Mouse (Mus musculus) layer of hippocampus, adult 2 months (tissue): ENCODE data around the gene Brdt. TPM values are rescaled to one million over a fixed set of nuclear protein-coding genes. Genes with fewer than 3 reads are reported as not detected.
A peak's percentile ranks its signal among the peaks of the same experiment; 100 is the strongest.

Source experiments
- DNase-seq, 2 experiments: peaks; one replicate each; pipeline ENCODE4 v3.0.0; 2022; ENCODE audit warnings: low spot score in 2 of 2
- H3K27ac ChIP-seq: fragments of 200-600 bp; 2 replicates; pipeline ENCODE4 v1.8.1; 2022
- H3K4me3 ChIP-seq: fragments of 200-600 bp; 2 replicates; pipeline ENCODE4 v1.8.1; 2022; ENCODE audit warnings: mild to moderate bottlenecking
- CTCF ChIP-seq: fragments of 200-600 bp; conservative IDR thresholded peaks from 2 replicates; pipeline ENCODE4 v1.8.1; 2022; ENCODE audit warnings: antibody characterized with exemption, mild to moderate bottlenecking, moderate library complexity
- total RNA-seq, 2 experiments: library from RNA; stranded (reverse); gene quantifications; 2 replicates each; pipeline ENCODE4 v1.2.3; 2021

Gene Brdt
- total RNA-seq, 2 experiments from 2014 or later, result 16.2 to 17.3 TPM

DNA sequence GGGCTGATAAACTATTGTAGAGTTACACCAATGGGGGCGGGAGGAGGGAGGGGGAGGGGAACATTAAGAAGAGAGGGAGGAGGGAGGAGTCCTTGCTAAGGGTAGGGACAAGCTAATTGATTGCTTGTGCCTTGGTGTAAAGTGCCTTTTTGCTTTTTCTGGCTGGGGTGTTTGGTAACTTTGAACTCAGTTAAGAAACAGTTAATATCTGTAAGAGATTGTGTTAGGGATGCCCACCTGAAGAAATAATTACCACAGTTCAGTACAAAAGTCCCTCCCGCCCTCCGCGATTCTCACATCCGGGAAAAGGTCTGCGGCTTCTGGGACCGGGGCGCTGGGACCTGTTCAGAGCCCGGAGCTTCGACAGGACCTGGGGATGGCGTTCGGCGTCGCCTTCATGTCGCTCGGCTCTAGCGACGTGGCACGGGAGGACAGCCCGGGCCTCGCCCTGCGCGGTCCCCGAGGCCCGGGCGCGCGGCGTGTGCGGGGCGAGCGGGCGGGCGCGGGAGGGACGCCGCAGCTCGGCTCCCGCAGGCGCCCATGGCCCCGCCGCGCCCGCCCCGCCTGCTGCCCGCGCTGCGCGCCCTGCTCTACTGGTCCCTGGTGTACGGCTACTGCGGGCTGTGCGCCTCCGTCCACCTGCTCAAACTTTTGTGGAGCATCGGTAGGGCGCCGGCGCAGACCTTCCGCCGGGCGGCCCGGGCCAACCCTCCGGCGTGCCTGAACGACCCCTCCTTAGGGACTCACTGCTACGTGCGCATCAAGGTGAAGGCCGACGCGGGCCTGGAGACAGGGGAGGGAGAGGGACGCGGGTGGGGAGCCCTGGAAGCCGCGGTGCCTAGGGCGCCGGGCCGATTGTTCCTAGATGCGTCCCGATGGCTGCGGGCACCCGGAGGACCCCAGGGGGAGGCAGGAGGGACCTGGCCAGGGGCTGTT, 72.3 kb downstream of the Brdt start:
- Histone ChIP-seq H3K27ac (peak overlapping the region; percentile 99), H3K4me3 (peak overlapping the region; percentile 76)
- no peak for DNase-seq
- TF ChIP-seq CTCF, result no peak

DNA sequence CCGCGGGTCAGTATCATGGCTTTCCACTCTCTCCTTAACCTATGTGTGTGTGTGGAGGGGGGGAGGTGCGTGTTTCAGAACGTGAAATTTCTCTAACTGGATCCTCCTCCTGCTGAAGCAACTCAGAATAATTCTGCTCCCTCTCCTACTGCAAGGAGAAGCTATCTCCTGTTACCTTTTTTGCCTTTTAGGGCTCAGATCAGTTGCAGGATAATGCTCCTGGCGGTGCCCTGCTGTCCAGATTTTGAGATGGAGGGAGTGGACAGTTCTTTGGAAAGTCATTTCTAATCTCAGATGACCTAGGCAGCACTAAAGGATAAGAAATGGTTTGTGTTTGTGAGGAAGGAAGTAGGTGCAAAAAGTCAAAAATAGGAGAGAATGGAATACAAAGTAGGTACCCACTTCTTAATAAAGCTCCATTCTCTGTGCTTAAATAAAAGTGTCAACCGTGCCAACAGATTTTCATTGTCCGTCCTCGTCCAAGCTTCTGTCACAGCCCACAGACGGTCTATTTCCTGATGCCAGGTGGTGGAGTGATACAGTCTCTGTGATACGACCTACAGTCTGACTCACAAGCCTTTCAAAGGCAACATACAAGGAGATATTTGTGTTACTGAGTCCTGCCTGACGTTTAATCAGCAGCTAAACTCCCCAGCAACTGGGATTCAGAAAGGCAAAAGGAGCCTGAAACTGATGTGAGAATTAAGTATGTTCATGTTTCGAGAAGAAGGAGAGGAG, 73.2 kb downstream of the Brdt start:
- DNase-seq, result peak; percentile 55 to 66
- no peak for TF ChIP-seq CTCF
- Histone ChIP-seq H3K27ac (peak overlapping the region; percentile 99), H3K4me3 (peak overlapping the region; percentile 76)

DNA sequence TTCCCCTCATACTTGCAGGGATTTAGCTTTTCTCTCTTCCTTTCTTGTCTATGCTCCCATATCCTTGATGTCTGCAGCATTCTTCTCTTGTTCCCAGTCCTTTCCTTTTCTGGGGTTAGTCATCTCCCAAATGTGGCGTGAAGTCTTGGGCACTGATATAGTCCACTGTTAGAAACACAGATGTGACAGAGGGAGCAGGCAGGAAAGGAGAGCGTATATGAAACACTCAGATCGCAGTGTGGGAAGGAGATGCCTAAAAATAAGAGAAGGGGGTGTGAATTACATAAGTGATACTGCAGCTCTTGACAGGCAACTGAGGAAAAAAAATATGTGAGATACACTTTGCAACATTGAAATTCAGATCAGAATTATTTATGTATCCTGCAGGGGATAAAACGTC, 74.4 kb downstream of the Brdt start:
- peak in 1 of 2 experiments; percentile 60 for DNase-seq
- peak; percentile 11; the same call in 1 of the 2 replicates for TF ChIP-seq CTCF
- peak overlapping the region; percentile 99 for H3K27ac ChIP-seq
- H3K4me3 ChIP-seq, result peak overlapping the region; percentile 76

DNA sequence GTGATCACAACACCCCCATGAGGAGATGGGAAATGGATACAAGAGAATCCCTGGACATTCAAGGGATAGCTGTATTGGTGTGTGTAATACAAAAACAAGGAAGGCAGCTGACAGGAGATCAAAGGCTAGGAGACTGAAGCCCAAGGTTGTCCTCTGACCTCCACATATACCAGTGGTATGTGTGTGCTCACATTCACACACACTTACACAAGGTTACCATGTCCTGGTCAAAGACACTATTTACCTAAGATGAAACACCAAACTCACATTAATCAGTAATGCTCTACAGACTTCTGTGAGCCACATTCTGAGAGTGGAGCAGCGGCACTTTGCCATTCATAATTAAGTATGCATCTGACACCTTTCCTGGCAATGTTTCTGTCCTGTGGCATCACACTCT, 79.3 kb downstream of the Brdt start:
- no peak overlapping the region for H3K4me3 ChIP-seq
- H3K27ac ChIP-seq, result peak overlapping the region; percentile 71
- TF ChIP-seq CTCF, result no peak
- no peak for DNase-seq

DNA sequence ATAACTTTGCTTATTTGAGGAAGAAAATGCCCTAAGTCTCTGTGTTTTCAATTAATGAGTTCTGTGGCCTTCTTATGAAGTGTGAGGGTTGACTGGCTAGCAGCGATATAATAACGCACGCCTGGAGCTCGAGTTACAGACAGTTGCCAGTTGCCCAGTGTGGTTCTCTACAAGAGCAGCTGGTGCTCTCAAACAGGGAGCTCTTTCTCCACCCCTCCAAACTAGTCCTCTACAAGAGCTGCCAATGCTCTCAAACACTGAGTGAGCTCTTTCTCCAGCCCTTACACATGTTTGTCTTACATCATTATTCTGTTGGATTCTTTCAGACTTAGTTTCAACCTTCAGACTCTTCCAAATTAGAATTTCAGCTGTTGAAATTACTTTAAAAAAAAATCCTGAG, 80.4 kb downstream of the Brdt start:
- Histone ChIP-seq H3K4me3 (no peak overlapping the region), H3K27ac (peak overlapping the region; percentile 71)
- DNase-seq, result peak in 1 of 2 experiments; percentile 48
- no peak for TF ChIP-seq CTCF

DNA sequence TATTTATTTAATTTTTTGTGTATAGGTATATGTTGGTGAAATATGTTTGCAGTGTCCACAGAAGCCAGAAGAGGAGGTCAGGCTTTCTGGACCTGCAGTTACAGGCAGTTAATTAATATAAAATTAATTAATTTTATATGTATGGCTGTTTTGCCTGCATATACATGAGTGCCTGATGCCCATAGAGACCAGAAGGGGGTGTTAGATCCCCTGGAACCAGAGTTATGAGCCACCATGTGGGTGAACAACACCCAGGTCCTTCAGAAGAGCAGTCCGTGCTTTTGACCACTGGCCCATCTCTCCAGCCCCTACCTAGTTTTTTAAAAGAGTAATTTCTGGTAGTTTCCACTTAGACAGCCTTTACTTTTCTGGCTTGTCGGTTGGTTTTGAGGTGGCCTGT, 81.3 kb downstream of the Brdt start:
- Histone ChIP-seq H3K4me3 (no peak overlapping the region), H3K27ac (peak overlapping the region; percentile 71)
- no peak; the same call in 1 of the 2 replicates for TF ChIP-seq CTCF
- DNase-seq, result no peak

DNA sequence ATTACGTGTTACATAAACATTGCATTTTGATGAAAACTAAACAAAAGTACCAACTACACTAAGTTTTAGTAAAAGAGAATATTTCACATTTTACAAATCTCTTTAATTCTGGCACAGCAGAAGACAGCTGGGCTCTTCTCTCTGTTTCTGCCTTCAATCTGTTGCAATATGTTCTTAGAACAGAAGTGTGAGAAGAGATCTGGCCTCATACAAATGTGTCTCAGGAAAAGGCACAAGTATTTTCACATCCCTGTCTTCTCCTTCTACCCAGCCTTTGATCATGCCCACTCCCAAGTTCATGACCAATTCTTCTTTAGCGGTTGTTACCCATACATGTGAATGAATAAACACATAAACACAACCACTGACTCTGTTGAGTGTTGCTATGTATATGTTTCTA, 84.1 kb downstream of the Brdt start:
- peak overlapping the region; percentile 93 for H3K27ac ChIP-seq
- DNase-seq, result peak in 1 of 2 experiments; percentile 42

DNA sequence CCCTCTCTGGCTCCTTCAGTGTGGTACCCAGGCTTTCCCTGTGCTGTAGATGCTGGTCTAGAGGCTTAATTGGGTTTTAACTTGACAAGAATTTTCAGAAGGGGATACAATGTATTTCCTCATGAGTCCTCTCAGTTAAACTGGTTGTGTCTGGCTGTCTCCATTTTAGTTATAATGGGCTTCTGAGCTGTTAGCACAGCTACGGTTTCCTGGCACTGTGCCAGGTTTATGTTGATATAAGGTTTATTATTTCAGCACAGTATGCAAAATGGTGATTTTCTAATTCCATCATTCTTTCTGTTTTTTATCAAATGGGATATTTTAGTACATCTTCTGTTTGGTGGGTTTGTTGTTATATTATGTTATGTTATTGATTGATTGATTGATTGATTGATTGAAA, 90.7 kb downstream of the Brdt start:
- no peak for TF ChIP-seq CTCF
- Histone ChIP-seq H3K4me3 (no peak overlapping the region), H3K27ac (no peak overlapping the region)
- no peak for DNase-seq

More for the DNA sequence above, 84.1 kb downstream of the Brdt start:
- TF ChIP-seq CTCF, result no peak
- no peak overlapping the region for H3K4me3 ChIP-seq

DNA sequence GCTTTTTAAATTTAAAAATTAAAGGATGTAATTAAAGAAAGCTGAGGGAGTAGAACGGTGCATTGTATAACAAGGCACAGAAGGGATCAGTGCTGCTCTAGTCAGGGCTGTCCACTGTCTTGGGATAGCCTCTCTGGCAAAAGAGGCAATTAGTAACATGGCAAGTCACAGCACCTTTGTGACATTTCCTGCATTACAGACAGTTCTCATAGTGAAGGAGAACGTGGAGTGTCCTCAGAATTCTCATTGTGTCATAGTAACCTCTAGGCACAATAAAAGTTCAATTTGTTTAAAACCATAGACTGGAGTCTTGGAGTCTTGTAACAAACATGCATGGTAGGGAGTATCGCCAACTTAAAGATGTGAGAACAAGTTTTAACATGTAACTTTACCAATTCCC, 100.3 kb downstream of the Brdt start, which contains the start of gene Lpcat2b:
TSS of gene Lpcat2b (plus strand) at position 301 of the 400 bp plus-strand sequence.
- DNase-seq, result no peak
- H3K27ac ChIP-seq, result no peak within 1 kb of the TSS
- no peak for TF ChIP-seq CTCF
- no peak within 1 kb of the TSS for H3K4me3 ChIP-seq

DNA sequence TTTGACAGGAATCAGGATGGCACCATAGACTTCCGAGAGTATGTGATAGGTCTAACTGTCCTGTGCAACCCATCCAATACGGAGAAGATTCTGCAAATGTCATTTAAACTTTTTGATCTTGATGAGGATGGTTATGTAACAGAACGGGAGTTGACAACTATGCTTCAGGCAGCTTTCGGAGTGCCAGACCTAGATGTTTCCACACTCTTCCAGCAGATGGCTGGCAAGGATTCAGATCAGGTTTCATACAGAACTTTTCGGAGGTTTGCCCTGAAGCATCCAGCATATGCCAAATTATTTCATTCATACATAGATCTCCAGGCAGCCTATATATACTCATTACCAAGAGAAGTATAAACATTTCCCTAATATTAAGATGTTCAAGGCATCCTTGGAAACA, 103.0 kb downstream of the Brdt start:
- Histone ChIP-seq H3K27ac (no peak overlapping the region), H3K4me3 (no peak overlapping the region)
- no peak for DNase-seq
- no peak for TF ChIP-seq CTCF

DNA sequence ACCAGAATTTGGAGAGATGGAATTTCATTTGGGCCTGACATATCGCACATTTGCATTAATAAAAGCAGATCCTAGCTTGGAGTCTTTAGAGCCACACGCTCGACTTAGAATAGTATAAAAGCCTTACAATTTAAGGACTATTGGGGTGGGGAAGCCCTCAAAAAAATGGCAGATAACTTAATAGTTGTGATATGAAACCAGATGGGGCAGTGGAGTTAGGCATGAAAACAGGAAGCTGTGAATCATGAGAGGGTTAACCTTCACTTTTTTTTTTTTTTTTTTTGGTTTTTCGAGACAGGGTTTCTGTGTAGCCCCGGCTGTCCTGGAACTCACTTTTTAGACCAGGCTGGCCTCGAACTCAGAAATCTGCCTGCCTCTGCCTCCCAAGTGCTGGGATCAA, 105.2 kb downstream of the Brdt start:
- DNase-seq, result no peak
- no peak overlapping the region for H3K27ac ChIP-seq
- no peak for TF ChIP-seq CTCF
- no peak overlapping the region for H3K4me3 ChIP-seq

Other genes starting within 250 kb of the Brdt start
- gene Tgfbr3, start 41.5 kb upstream of the Brdt start, total RNA-seq, result 10 to 100 TPM; 19.8 to 21.4 TPM
- gene Ephx4, start 71.6 kb downstream of the Brdt start, total RNA-seq, result 10 to 100 TPM; 59.4 to 62.5 TPM
- under 1 TPM in 1 of 2 experiments, not detected in 1; 0.31 TPM for gene Lpcat2b, start 100.4 kb downstream of the Brdt start, total RNA-seq
- 100 to 1,000 TPM; 105 to 114 TPM for gene Btbd8, start 106.8 kb downstream of the Brdt start, total RNA-seq
- under 1 TPM; 0.31 to 0.37 TPM for gene Gm42669, start 176.5 kb downstream of the Brdt start, total RNA-seq
- gene 1700028K03Rik, start 203.6 kb downstream of the Brdt start, total RNA-seq, result 1 to 10 TPM; 1.0 TPM